Mouse (Mus musculus) spleen, adult 2 months (tissue): ENCODE results near the gene Slc46a1.

Source experiments
- CTCF ChIP-seq: fragments of 200-500 bp; IDR thresholded peaks from 2 replicates; pipeline ENCODE4 v1.5.1; 2011; ENCODE audit warnings: mild to moderate bottlenecking, inconsistent platforms; ENCODE audit not compliant: insufficient read depth, insufficient read length, insufficient replicate concordance; ENCODE audit errors: extremely low read depth
- POLR2A ChIP-seq: fragments of 200-500 bp; IDR thresholded peaks from 2 replicates; pipeline ENCODE4 v1.6.1; 2011; ENCODE audit warnings: low read depth, low read length, inconsistent platforms

DNA sequence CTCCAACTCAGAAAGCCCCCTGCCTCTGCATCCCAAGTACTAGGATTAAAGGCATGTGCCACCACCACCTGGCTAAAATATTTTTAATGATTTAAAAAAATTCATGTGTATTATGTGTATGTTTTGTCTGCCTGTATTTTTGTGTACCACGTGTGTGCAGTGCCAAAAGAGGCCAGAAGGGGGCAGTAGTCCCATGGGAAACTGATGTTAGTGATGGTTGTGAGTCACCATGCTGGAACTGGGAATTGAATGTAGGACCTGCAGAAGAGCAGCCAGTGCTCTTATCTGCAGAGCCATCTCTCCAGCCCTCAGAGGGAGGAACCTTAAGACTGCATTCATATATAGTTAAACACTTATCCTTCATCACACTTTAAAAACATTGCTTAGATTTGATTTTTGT is 3.6 kb upstream of the Slc46a1 start:
- TF ChIP-seq CTCF (no peak), POLR2A (no peak)
